Mouse (Mus musculus) lung, adult 18-20 months (tissue): ENCODE results near the gene Calcoco2.
"Not testable (repeated sequence)": the region's sequence is repeated elsewhere in the genome, so short reads cannot be mapped to it uniquely, and the experiment has no call there.

Source experiments
- DNase-seq, 2 experiments: peaks; one replicate each; pipeline ENCODE4 v3.0.0; 2022; ENCODE audit warnings: mixed read lengths in 2 of 2

The Calcoco2 gene

GRCm38 (mm10) chr11:96111751-96112150, at the start of gene Calcoco2:
TSS of gene Calcoco2 (minus strand) at chr11:96111964.
- no peak for DNase-seq

DNA sequence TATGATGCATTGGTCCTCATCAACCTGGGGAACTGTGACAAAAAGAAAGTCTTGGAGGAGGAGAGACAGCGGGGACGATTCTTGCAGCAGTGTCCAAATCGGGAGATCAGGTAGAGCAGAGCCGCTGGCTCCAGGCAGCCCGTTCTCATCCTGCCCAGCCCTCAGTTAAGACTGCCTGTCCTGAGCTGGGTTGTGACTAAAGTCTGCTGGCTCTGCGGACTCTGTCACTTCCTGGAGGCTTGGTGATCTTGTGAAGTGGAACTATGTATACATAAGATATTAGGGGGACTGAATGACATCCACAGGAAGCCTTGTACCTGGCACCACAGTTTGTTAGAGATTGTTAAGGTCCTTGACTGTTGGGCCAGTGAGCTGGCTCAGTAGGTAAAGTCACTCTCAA, 35.7 kb upstream of the Calcoco2 start:
- no peak for DNase-seq

DNA sequence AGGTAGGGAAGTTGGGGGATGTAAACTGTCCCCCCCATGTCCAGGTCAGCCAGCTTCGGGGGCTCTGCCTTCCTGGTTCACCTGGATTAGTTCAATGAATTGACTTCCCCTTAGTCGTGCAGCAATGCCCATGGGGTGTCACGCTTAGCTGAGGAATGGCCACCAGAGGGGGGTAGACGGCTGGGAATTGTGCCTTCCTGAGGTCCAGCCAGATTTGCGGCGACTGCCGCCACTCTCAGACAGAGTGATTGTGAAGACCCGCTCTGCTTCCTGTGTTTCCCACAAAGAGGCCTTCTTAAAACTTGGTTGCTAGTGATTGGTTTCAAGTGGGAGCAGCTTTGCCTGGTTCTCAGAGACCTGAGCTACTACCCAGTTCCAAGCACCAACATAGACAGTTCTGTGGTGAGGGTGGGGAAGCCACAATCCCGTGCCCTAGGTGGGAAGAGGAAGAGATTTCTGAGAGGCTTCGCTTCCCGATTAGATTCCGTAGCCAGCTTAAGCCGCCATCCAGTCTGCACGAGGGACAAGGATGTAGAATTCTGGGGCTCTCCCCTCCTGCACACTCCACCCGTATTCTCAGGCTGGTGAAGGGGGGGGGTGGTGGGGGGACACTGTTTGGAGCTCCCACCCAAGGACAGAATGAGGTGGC, 34.0 kb upstream of the Calcoco2 start:
- peak; percentile 27 to 60 for DNase-seq

GRCm38 (mm10) chr11:96143766-96144165, 32.0 kb upstream of the Calcoco2 start:
- DNase-seq: no peak

GRCm38 (mm10) chr11:96140726-96141175, 29.0 kb upstream of the Calcoco2 start:
- no peak for DNase-seq

DNA sequence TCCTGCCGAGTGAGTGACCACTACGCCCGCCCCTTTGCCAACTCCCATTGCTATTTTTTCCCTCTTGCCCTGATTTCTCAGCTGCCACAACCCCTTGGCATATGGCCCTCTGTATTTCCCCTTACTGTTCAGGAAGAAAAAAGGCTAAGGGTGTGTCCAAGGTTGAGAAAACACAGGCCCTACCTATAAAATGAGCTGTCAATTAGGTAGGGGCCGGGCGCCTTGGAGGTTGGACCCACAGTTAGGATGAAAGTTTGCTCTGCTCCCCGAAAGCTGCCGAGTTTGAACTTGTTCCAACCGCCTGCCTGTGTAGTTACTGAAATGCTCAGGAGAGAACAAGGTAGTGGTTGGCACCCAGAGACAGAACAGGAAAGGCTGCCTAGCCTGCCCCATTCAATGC, 24.1 kb upstream of the Calcoco2 start:
- no peak for DNase-seq

- peak; percentile 14 to 27 for DNase-seq
Measured at GRCm38 (mm10) chr11:96133239-96133865, 21.6 kb upstream of the Calcoco2 start, which contains the start of gene Ttll6. TSS of gene Ttll6 (plus strand) at chr11:96133786.

DNA sequence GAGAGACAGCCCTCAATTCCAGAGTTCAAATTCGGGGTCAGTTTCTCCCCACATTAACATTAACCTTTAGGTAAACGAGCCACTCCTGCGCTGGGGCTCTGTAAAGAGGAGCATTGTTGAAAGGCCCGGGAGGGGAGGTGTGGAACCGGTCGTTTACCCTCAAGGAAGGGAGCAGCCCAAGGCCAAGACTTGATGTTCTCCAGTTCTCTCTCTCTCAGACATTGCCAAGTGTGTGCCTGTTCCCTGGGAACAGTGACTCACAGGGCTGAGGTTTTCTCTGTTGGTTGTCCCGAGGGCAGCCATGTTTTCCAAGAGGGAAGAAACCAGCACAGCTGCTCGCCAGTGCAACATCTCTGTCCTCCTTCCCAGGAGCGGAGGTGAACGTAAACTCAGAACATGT, 18.8 kb upstream of the Calcoco2 start:
- DNase-seq: no peak

DNA sequence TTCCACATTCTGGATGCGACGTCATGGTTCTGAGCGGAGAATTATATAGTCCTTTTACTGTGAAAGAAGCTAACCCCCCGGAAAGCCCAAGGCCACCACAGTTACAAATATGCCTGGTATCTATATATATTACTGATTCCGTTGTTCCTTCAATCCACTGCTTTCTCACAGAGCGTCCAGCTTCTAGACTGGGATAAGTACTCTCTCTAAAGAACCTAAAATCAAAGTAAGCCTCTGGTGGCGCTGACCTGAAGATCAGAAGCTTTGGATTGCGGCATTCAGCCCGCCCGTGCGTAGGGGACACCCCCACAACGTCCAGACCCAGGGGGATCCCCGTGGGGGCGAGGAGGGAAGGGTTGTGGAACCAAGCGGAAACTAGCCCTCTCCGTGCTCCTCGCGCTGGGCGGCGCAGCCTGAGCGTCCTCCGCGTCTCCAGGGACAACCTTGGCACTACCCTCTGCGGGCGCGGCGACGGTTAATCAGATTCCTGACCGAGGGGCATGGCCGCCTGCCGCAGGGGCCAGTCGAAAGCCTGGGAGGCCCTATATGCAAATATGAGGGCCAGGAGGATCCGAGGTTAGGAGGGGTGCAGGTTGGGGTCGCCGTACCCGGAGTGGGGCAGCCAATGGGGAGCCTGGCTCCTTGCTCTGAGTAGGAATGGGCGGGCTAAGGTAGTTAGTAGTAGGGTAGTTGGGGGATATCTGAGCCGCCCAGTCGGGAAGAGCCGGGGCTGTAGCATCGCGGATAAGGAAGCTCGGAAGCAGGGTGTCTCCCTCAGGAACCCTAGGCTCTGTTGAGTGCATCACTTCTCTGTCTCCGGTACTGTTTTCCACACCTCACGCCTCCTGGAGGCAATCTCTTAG, 12.5 kb upstream of the Calcoco2 start:
- DNase-seq: peak; percentile 31 to 51

DNA sequence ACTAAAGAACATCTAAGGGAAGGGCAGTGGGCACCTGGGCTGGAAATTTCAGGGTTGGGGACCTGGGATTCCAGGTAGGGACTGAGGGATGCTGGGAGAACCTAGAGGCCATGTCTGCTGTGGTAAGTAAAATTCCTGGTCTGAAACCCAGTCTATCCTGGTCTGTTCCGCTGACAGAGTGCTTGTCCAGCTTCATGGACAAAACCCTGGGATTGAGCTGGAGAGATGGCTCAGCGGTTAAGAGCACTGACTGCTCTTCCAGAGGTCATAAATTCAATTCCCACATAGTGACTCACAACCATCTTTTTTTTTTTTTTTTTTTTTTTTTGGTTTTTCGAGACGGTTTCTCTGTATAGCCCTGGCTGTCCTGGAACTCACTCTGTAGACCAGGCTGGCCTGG, 11.0 kb upstream of the Calcoco2 start:
- DNase-seq: not testable (repeated sequence)

GRCm38 (mm10) chr11:96119401-96119800, 7.6 kb upstream of the Calcoco2 start:
- DNase-seq: peak in 1 of 2 experiments; percentile 7

- DNase-seq: not testable (repeated sequence)
Measured at GRCm38 (mm10) chr11:96116925-96117324, 5.2 kb upstream of the Calcoco2 start.

DNA sequence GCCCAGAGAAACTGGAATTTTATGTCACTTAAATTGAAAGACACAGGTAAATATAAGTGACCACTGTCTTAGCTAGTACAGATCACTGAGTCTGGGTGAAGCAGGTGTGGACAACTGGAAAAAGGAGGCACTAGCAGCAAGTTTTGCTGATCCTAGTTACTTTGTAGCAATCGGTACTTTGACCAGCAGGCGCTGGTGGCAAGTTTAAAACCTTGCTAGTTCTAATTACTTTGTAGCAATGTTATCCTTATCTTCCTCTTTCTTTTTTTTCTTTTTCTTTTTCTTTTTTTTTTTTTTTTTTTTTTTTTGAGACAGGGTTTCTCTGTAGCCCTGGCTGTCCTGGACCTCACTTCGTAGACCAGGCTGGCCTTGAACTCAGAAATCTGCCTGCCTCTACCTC, 4.4 kb upstream of the Calcoco2 start:
- DNase-seq: no peak

GRCm38 (mm10) chr11:96115416-96115815, 3.7 kb upstream of the Calcoco2 start:
- no peak for DNase-seq

GRCm38 (mm10) chr11:96114077-96114476, 2.3 kb upstream of the Calcoco2 start:
- no peak for DNase-seq

DNA sequence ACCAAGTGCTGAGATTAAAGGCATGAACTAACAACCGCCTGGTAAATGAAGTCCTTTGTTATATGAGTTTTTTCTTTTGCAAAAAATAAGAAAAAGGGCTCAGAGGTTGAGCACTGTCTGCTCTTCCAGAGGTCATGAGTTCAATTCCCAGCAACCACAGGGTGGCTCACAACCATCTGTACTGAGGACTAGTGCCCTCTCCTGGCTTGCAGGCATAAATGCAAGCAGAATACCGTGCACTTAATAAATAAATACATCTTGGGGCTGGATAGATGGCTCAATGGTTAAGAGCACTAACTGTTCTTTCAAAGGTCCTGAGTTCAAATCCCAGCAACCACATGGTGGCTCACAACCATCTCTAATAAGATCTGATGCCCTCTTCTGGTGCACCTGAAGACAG, 814 bp downstream of the Calcoco2 start:
- not testable (repeated sequence) for DNase-seq

DNA sequence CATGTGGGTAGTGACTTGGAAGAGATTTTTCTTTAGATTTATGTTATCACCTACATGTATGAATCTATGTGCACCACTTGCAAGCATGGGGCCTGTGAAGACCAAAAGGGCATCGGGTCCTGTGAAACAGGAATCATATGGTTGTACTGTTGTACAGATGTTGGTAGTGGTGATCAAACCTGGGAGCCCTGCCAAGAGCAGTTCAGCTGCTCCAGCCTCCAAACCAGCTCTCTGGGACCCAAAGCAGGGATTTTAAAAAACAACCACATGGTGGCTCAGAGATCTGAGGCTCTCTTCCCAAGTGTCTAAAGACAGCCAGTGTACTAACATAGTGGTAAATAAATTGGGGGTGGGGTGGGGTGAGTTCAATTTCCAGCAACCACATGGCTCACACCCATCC, 3.4 kb downstream of the Calcoco2 start:
- DNase-seq: no peak

- peak; percentile 29 to 44 for DNase-seq
Measured at GRCm38 (mm10) chr11:96093361-96093760, 18.4 kb downstream of the Calcoco2 start.

DNA sequence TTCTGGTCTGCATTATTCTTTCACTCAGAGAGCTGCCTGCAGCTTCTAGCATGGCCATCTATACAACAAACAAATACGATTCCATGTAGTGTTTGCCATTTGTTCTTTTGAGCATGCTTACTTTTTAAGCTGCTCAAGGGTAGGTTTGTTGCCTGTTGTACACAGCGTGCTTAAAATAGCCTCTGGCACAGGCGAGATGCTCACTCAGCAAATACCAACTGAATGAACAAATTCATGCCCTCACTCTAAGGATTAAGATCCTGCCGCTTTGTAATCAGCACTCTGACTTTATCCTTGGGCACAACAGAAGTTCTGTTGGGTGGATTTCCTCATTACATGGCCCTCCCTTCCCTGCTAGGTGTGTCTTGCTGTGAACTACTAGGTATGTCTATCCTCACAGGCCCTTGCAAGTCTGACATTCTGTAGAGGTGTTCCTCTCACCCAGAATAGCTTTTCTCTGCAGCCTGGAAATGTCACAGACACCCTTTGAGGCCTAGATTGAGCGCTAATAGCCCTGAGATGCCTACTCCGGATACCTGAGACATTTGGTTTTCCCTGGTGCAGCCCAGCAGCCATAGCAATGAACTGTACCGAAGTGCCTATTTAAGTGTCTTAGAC, 19.0 kb downstream of the Calcoco2 start:
- no peak for DNase-seq

- no peak for DNase-seq
Measured at GRCm38 (mm10) chr11:96091073-96091472, 20.7 kb downstream of the Calcoco2 start.

DNA sequence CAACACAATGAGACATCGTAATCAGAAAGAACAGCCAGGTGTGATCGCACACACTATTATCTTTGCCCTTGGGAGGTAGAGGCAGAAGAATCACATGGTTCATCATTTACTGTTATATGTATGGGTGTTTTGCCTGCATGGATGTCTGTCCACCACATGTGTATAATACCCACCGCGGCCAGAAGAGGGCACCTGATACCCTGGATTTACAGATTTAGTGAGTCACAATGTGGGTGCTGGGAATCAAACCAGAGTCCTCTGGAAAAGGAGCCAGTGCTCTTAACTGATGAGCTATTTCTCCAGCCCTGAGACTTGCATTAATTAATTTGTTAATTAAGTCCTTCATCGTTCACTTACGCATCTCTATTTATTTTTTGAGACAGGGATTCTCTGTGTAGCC, 23.8 kb downstream of the Calcoco2 start:
- DNase-seq: no peak

DNA sequence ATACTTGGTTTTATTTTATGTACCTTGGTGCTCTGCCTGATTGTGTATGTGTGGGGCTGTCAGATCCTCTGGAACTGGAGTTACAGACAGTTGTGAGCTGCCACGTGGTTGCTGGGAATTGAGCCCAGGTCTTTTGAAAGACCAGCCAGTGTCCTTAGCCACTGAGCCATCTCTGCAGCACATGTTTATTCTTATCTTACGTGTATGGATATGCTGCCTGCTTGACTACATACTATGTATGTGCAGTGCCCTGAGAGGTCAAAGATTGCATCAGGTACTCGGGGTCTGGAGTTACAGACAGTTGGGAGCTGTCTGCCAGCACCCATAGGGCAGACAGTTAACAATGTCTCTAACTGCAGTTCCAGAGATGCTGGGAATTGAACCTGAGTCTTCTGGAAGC, 29.1 kb downstream of the Calcoco2 start:
- no peak for DNase-seq

GRCm38 (mm10) chr11:96080736-96081135, 31.0 kb downstream of the Calcoco2 start:
- DNase-seq: no peak
